Mouse (Mus musculus) CD4-positive, CD25-positive, alpha-beta regulatory T cell, adult 2 months (primary cell): Measurements from ENCODE around the gene Havcr2.
A peak's percentile ranks its signal among the peaks of the same experiment; 100 is the strongest.
"Not testable (repeated sequence)": the region's sequence is repeated elsewhere in the genome, so short reads cannot be mapped to it uniquely, and the experiment has no call there.

Experiments
- DNase-seq: peaks from one replicate; pipeline ENCODE4 v3.0.0-alpha.2; 2012; ENCODE audit warnings: low read depth, low spot score

The Havcr2 gene

GRCm38 (mm10) chr11:46454453-46455045 is at the start of gene Havcr2:
Gene Havcr2 (plus strand): TSS chr11:46454935.
- peak; percentile 34 for DNase-seq

- DNase-seq, result peak; percentile 72
Observed at GRCm38 (mm10) chr11:46404986-46405385, 49.7 kb upstream of the Havcr2 start.

- no peak for DNase-seq
Observed at GRCm38 (mm10) chr11:46406721-46407120, 48.0 kb upstream of the Havcr2 start.

GRCm38 (mm10) chr11:46410018-46410563 is 44.6 kb upstream of the Havcr2 start:
- DNase-seq, result no peak

GRCm38 (mm10) chr11:46418438-46418837 is 36.3 kb upstream of the Havcr2 start:
- DNase-seq, result no peak

GRCm38 (mm10) chr11:46418860-46419259 is 35.9 kb upstream of the Havcr2 start:
- DNase-seq, result no peak

- peak; percentile 64 for DNase-seq
Observed at GRCm38 (mm10) chr11:46421086-46421888, 33.4 kb upstream of the Havcr2 start.

GRCm38 (mm10) chr11:46428131-46428530 is 26.6 kb upstream of the Havcr2 start:
- not testable (repeated sequence) for DNase-seq

GRCm38 (mm10) chr11:46430123-46430522 is 24.6 kb upstream of the Havcr2 start:
- DNase-seq, result peak; percentile 31

GRCm38 (mm10) chr11:46431129-46431528 is 23.6 kb upstream of the Havcr2 start:
- peak; percentile 92 for DNase-seq

- DNase-seq, result no peak
Observed at GRCm38 (mm10) chr11:46435363-46435762, 19.4 kb upstream of the Havcr2 start.

GRCm38 (mm10) chr11:46436760-46437458 is 17.8 kb upstream of the Havcr2 start, which contains the start of gene Med7:
Gene Med7 (plus strand): TSS chr11:46436925.
- DNase-seq, result peak; percentile 97

GRCm38 (mm10) chr11:46437459-46438000 is 17.2 kb upstream of the Havcr2 start:
- DNase-seq, result peak; percentile 79

GRCm38 (mm10) chr11:46439005-46439543 is 15.7 kb upstream of the Havcr2 start:
- DNase-seq, result no peak

- no peak for DNase-seq
Observed at GRCm38 (mm10) chr11:46441774-46442173, 13.0 kb upstream of the Havcr2 start.

GRCm38 (mm10) chr11:46443152-46443551 is 11.6 kb upstream of the Havcr2 start:
- peak; percentile 55 for DNase-seq

- no peak for DNase-seq
Observed at GRCm38 (mm10) chr11:46443979-46444378, 10.8 kb upstream of the Havcr2 start.

GRCm38 (mm10) chr11:46446150-46446549 is 8.6 kb upstream of the Havcr2 start:
- DNase-seq, result no peak

- peak; percentile 65 for DNase-seq
Observed at GRCm38 (mm10) chr11:46447644-46448484, 6.9 kb upstream of the Havcr2 start.

GRCm38 (mm10) chr11:46449461-46450080 is 5.2 kb upstream of the Havcr2 start:
- DNase-seq, result no peak
